Mouse (Mus musculus) fibroblast of lung, adult 2 months (primary cell): Measurements from ENCODE around the gene Crb3.
A peak's percentile ranks its signal among the peaks of the same experiment; 100 is the strongest.
"Not testable (repeated sequence)": the region's sequence is repeated elsewhere in the genome, so short reads cannot be mapped to it uniquely, and the experiment has no call there.

Source experiments
- DNase-seq: peaks from one replicate; pipeline ENCODE4 v3.0.0-alpha.2; 2011; ENCODE audit warnings: low read depth

Crb3 gene

DNA sequence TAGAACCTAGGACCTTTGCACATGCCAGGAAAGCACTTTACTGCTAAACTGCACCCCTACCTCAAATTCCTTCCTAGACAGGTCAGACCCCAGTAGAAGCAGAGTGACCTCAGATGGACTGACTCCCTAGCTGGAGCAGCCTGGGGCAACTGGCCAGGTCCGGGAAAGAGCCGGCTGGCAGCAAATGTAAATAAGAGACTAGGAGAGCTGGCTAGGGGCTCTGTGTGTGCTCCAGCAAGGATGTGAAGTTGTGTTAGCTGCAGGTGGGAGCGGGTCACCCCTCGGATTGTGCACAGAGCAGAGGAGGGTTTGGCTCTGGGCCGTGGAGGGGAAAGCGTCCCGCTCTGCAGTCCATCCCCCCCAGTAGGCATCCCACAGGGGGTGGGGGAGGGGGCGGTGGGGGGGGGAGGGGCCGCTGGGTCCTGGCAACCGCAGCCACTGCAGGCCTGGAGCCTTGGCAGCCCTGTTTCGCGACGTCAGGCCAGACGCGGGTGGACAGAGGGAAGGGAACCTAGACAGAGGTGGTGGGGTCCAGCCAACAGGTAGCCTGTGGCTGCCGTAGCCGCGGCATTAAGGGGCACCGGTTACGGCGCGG lies at the start of gene Crb3:
Gene Crb3 (plus strand): TSS at position 215 of the 595 bp plus-strand sequence.
- no peak for DNase-seq

DNA sequence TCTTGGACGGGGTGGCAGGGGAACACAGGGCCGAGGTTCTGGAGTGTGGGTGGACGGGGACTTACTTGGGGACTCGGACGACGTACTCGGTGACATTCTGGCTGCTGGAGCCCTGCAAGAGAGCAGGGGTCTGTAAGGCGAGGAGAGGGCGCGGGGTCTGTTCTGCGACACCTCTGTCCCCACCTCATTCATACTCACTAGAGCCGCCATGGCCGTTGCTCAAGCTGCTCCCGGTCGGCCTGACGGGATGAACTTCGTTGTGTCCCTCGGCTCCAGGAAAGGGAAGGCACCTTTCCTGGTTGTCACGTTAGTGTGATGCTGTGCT lies 48.0 kb upstream of the Crb3 start:
- DNase-seq, result no peak

DNA sequence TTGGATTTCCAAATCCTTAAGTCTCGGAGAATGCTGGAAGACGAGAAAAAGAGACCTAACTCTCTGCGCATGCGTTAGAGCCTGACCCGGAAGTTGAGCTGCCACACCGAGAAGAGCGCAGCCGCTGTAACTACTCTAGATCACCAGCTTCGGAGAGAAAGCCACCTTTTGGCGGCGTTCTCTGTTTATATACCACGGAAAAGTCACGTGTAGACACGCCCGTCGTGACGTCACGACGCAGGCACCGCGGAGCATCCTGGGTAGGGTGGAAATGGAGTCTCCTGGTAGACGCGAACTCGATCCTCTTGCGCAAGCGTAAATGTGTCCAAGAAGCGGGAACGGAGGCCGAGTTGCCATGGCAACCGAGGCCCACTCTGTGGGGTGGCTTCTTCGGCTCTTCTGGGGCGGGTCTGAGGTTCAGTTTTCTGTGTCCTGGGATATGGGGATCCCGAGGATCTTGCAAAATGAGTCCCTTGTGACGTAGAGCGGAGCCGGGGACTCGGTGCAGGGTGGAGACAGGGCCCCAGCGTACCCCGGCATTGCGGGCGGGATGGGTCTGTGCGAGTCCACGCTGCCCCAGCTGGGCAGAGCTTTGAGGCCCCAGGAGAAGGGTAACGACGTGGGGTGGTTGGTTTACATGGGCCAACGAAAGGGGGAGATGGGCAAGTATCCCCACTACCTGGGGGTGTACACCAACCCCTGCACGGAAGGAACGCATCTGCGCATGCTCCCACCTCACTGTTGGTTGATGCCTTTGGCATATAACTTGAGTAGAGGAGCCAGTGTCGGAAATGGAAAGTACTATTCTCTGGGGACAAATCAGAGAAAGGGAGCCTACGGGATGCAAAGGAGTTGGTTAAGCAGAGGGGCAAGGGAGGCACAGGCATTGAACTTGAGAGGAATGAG lies 47.4 kb upstream of the Crb3 start, which contains the start of the genes Gtf2f1 and Gm17949:
Gene Gtf2f1 (minus strand): TSS at position 53 of the 906 bp plus-strand sequence.
Gene Gm17949 (plus strand): TSS at position 234 of the 906 bp plus-strand sequence.
- peak; percentile 99 for DNase-seq

DNA sequence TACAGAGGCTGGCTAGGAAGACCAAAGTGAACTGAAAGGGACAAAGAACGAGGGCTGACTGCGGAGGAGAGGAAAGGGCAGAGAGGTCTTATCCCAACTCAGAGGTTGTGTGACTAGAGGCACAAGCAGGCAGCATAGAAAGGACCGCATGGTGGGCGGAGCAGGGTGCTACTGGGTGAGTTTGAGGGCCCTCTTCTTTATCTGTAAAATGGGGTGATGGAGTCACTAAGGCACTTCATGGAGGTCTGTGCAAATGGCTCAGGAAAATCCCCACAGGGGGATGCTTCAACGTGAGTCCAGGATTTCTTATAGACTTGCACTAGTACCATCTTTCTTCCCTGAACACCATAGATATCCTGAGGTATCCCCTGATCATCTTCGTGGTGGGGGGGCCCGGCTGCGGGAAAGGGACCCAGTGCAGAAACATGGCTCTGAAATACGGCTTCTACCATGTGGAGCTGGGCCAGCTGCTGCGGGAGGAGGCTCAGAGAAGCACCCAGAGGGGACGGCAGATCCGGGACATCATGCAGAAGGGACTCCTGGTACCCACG lies 46.6 kb upstream of the Crb3 start:
- DNase-seq, result no peak

DNA sequence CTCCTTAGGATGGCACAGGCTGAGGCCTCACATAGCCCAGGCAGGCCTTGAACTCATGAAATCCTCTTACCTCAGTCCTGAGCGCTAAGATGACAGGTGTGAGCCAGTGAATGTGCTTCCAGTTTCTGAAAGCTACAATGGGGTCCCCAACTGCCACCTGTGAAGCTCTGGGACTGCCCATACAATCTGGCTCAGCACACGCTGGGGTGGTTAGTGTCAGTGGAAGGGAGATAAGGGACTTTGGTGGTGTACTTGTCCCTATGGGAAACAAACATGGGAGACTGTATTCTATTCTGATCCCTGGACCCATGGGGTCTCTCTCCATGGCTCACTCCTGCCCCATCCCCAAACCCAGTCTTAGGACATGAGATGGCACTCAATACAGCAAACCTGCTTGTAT lies 39.2 kb upstream of the Crb3 start:
- no peak for DNase-seq

DNA sequence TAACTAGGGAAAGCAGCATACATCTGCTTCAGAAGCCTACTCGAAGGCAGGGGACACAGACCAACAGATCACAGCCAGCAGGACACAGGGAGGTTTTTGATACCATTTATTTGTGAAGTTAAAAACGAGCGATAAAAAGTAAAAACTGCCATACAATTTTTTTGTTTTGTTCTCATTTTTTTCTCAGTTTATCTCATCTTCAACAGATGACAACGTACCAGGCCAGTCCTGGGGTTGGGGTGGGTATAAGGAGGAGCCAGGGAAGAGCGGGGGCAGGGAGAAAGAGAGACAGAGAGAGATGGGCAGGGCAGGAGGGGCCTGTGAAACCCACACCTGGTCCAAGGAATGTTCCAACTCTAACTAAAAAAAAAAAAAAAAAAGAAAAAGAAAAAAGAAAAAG lies 37.9 kb upstream of the Crb3 start:
- DNase-seq, result no peak

DNA sequence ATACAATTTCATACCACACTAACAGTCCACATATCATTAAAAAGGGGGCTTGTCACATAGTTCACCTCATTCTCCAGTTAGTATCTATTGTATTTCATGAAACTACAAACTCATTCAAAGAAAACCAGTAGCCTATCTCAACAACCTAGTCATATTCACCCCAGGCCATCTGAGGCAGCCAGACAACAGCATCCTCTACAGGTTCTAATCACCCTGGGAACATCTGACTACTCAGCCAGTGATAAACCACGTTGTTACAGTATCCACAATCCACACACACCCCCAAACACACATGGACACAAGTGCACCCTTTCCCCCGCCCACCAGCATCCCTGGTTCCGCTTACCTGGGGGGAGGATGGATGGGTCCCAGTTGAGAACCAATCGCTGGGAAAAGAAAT lies 31.4 kb upstream of the Crb3 start:
- no peak for DNase-seq

GRCm38 (mm10) chr17:57029691-57030090 lies 29.2 kb upstream of the Crb3 start:
- DNase-seq, result no peak

DNA sequence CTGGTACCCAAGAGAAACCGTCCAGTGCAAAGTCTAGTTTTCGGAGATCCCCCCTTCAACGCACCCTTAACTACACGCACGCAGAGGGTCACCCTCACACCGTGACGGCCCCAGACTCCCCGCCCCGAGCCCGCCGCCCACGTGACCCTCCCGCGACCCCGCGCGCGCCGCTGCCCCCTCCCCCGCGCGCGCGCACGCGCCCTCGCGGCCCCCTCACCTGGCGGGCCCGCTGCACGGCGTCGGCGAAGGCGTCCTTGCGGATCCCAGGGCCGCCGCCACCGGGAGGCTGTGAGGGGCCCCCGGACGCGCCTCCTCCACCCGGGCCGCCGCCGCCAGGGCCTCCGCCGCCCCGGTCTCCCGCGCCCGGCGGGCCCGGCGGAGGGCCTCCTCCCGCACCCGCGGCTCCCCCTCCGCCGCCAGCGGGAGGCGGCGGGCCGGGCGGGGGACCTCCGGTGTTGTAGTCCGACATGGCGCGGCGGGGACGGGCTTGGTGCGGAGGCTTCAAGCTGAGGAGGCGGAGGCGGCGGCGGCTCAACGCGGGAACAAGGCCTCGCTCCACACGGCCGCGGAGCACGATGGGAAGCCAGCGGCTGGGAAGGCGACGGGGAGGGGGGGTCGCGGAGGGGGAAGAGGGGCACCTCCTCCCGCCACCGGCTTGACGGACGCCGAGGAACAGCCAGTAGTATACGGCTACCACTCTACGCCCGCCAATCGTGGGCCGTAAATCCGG lies 27.8 kb upstream of the Crb3 start, which contains the start of gene Khsrp:
Gene Khsrp (minus strand): TSS at position 592 of the 730 bp plus-strand sequence.
- DNase-seq, result no peak

DNA sequence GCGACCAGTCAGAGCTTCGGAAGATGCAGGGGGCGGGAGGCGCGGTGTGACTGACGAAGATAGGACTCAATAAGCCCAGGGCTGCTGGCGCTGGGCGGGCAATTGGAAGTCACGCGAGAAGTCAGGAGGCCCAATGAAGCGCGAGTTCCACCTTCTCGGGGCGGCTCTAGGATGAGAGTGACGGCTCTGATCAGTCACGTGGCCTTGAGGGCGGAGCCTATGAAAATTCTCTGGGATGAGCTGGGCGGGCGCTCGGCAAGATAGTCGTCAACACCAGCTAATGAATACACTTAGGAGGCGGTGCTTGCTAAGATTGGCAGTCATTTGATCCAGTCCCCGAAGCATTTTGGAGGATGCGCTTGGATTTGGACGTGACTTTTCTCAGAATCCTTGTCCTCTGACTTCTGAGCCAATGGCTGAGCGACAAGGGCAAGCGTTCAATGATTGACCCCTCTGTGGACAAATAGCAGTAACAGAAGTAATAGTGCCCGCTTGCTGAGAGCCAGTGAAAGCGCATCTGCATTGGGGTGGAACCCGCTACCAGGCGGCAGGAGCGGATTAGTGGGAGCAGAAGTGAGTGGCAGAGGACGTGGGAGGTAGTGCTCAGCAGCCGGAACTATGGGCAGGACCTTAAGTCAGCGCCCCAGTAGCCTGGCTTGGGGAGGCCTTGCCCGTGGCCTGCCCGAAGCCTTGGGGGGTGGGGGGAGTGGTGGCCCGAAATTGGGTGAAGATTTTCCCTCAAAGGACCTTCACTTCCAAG lies 27.1 kb upstream of the Crb3 start:
- DNase-seq, result peak; percentile 100

DNA sequence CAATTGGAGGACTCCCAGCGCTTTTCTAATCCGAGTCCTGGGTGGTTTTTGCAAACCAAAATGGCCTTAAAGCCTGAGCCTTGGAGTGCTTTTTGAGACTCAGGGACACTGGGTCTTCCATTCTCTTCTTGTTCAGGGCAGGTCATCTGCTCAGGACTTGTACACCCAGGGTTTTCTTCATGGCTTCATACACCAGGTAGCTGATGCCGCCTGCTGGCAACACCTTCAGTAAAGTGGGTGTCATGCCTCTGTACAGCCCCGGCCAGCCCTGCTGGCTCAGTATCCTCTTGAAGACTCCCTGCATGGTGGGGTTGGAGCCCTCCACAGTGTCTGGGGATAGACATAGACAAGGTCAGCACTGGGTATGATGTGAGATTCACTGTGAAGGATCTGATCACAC lies 26.1 kb upstream of the Crb3 start:
- no peak for DNase-seq

DNA sequence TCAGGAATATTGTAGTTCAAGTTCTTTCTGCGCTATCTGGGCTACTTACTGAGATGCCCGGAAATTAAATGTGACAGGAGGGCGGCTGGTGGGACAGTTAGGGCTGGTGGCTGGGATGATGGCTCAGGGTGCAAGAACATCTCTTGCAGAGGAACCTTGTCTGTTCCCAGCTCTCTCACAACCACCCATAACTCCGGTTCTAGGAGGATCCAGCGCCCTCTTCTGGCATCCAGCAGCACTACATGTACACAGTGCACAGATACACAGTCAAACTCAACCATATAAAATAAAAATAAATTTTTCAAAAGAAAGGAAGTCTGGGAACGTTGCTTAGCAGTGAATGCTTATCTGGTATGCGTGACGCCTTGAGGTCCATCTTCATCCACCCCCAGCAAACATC lies 19.9 kb upstream of the Crb3 start:
- DNase-seq, result no peak

GRCm38 (mm10) chr17:57041554-57041953 lies 17.4 kb upstream of the Crb3 start, which contains the start of gene Slc25a41:
Gene Slc25a41, minus strand, starts transcription at chr17:57041654.
- no peak for DNase-seq

DNA sequence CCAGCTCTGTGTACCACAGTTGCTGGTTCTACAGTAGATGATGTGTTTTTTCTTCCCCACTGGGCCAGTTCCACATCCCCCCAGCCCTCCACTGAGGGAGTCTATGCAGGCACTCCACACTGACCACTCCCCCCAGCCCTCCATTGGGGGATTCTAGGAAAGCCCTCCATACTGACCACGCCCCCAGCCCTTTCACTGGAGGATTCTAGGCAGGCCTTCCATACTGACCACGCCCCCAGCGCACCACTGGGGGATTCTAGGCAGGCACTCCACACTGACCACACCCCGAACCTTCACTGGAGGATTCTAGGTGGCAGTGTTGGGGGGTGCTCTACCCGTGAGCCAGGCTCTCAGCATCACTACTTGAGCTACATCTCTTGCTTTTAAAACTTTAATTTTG lies 11.5 kb upstream of the Crb3 start:
- DNase-seq, result no peak

DNA sequence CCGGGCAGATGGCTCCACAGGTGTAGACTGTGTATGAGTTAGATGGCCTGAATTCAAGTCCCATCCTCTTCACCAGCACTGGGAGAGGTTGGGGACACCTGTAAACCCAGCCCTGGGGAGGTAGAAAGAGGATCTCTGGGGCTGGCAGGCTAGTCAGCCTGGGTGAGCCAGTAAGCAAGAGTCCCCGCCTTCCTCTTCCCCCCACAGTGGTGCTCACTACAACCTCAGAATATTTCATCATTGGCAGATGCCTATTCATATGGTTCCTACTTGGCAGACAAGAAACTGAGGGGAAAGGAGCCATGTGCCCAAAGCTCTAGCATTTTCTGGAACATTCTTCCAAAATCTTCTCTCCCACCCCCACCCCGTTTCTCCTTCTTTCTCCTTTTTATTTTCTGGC lies 10.1 kb upstream of the Crb3 start:
- no peak for DNase-seq

- DNase-seq, result not testable (repeated sequence)
These were observed 7.2 kb upstream of the Crb3 start for GRCm38 (mm10) chr17:57051679-57052078.

DNA sequence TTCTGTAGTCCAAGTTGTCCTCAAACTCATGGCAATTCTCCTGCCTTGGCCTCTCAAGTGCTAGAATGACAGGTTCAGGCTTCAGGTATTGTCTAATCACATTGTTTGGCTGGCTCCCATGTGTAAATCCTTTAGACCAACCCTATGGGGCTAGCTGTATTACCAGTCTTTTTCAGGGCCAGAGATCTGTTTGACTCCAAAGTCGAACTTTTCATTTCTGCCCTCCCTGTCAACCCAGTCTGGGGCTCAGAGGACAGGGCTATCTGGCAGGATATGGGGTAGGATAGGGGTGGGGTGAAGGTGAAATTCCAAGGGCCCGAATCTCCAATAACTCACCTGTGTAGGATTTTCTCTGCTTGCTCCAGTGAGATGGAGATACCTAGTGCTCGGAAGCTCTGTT lies 2.7 kb upstream of the Crb3 start:
- DNase-seq, result no peak

- DNase-seq, result no peak
These were observed 627 bp downstream of the Crb3 start, which contains the start of gene Slc25a23 for GRCm38 (mm10) chr17:57059486-57059977. Gene Slc25a23, minus strand, starts transcription at chr17:57059863.

GRCm38 (mm10) chr17:57060231-57060801 lies 1.4 kb downstream of the Crb3 start:
- DNase-seq, result peak; percentile 74

DNA sequence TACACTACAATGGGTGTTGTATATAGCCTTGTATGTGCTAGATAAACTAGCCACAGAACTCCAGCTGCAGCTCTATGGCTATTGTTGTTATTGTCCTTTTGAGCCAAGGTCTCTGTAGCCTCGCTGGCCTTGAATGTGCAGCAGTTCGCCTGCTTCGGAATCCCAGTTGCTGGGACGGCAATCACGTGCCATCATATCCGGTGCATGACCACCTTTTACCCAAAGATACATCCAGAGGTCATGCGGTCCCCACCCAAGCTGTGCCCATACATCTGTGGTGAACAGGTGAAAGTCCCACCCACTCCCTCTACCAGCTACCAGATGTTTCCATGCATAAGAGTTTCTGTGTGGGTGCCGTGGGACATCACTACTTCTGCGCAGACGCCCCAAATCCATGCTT lies 2.2 kb downstream of the Crb3 start:
- DNase-seq, result no peak

- DNase-seq, result no peak
These were observed 3.2 kb downstream of the Crb3 start for GRCm38 (mm10) chr17:57062011-57062521.
